Comparison of ENCODE assay signal across 9 mouse cellular contexts in the genomic region with DNA sequence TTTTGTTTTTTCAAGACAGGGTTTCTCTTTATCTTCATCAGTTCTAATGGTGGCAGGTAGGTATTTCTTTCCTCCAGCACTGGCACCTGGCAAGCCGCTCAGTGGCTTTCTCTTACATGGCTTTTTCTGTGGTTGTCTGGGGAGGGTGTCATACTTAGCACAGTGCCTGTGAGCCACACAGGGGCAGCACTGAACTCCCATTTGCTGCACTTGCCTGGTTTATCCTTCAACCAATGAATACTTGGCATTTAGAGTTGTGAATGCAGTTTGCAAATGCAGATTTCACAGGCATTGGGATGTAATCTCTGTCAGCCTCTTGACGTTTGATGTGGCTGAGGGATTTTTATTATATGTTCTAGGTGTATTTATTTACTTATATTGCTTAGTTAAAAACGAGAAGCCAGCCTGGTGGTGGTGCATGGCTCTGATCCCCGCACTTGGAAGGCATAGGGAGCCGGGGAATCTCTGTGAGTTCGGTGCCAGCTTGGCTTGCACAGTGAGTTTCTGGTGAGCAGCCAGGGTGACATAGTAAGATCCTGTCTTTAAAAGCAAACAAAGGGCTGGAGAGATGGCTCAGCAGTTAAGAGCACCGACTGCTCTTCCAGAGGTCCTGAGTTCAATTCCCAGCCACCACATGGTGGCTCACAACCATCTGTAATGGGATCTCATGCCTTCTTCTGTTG. TPM values are rescaled to one million over a fixed set of nuclear protein-coding genes. Genes with fewer than 3 reads are reported as not detected.
DNase-seq lines count a peak whose midpoint lies in the region; ATAC-seq and TF ChIP-seq lines count a peak whose summit lies in the region.
"Had no signal": no experiment of that assay in that cellular context is flagged by ENCODE, and none has a peak within 500 bp of the region (broad histone marks: within the 10 kb centered on the region; RNA-seq: fewer than 3 reads in every experiment).

No protein-coding gene starts in this region.

- H3K9me3 ChIP-seq in CH12.LX (replicated peaks; ENCODE audit: low read length) = peaks cover 4% of the 10 kb centered on the region

- peak in 1 of 2 experiments; percentile 45; a peak in 2 of 4 replicates for TF ChIP-seq CTCF in CH12.LX (conservative IDR thresholded peaks at IDR 0.05 in 1 of 2, IDR thresholded peaks at IDR 0.05 in 1 of 2; ENCODE audit: low read depth in 2 of 2, low read length in 2 of 2)

- TF ChIP-seq RAD21 in CH12.LX (IDR thresholded peaks at IDR 0.05; ENCODE audit: low read depth, low read length) = peak; percentile 16

- peaks cover 6% of the 10 kb centered on the region; the same call in 1 of the 2 replicates for H3K79me2 ChIP-seq in CH12.LX (replicated peaks; ENCODE audit: control insufficient read depth, extremely low read depth, insufficient read depth, poor library complexity, severe bottlenecking)

- no peak overlapping the region for H3K4me3 ChIP-seq in CH12.LX (replicated peaks in 1 of 3; ENCODE audit: low read depth in 2 of 3, low read length in 2 of 3, poor library complexity in 1 of 3)

- in situ Hi-C loops in CH12.LX (cut with MboI; ENCODE audit: low pct_ligation_motif_present, low pct_unique_long_range_greater_than_20kb, low sequenced_read_pairs) = no loop called here

- H3K27ac ChIP-seq in CH12.LX (ENCODE audit: insufficient read depth, low read depth) = no peak overlapping the region

- no peaks in the 10 kb centered on the region for H3K27me3 ChIP-seq in CH12.LX (replicated peaks)

- H3K4me1 ChIP-seq in CH12.LX (ENCODE audit: control insufficient read depth in 1 of 2, insufficient read depth in 2 of 2) = peaks cover 20 to 63% of the 10 kb centered on the region in 2 experiments

- TF ChIP-seq POLR2A in CH12.LX (IDR thresholded peaks at IDR 0.05; ENCODE audit: low read depth, low read length) = no peak

- DNase-seq in layer of hippocampus, adult 9-11 months = peak; percentile 69
- no peak for DNase-seq in layer of hippocampus, adult 9-10 months (ENCODE audit: low spot score)
- DNase-seq in CH12.LX (ENCODE audit: extremely low read depth) = no peak
- peak; percentile 43 for DNase-seq in T-cell, adult 2 months (ENCODE audit: low spot score)
- DNase-seq in ovary, postnatal 14 days (ENCODE audit: low spot score) = no peak
- no peak for DNase-seq in ovary, postnatal 10 days (ENCODE audit: low spot score)
- DNase-seq in adrenal gland, adult (ENCODE audit: inconsistent age in 2 of 2, low spot score in 1 of 2) = no peak

- no peak for TF ChIP-seq EP300 in CH12.LX (IDR thresholded peaks at IDR 0.05; ENCODE audit: low read length)

- no peak overlapping the region for H3K4me2 ChIP-seq in CH12.LX (ENCODE audit: insufficient read depth, low read depth, poor library complexity, severe bottlenecking)

- peak; percentile 19 to 38; a peak in 1 of 4 replicates for ATAC-seq in hematopoietic stem cell, adult 5-6 weeks (replicated peaks in 1 of 2; ENCODE audit: insufficient read depth in 1 of 2, low FRiP score in 2 of 2, low TSS enrichment in 1 of 2, low read depth in 1 of 2, poor library complexity in 2 of 2, severe bottlenecking in 2 of 2)

- no peak overlapping the region for H3K9ac ChIP-seq in CH12.LX (ENCODE audit: insufficient read depth, low read depth)

- dilution Hi-C loops in CH12.LX (cut with MboI; ENCODE audit: extremely low pct_ligation_motif_present, extremely low pct_unique_long_range_greater_than_20kb, low sequenced_read_pairs) = no loop called here

- peaks cover 4 to 43% of the 10 kb centered on the region in 2 experiments for H3K36me3 ChIP-seq in CH12.LX (replicated peaks in 1 of 2; ENCODE audit: control insufficient read depth in 1 of 2, insufficient read depth in 1 of 2, low read length in 1 of 2)

TF ChIP-seq in CH12.LX, 34 proteins besides CTCF, POLR2A, EP300 and RAD21:
- peak; percentile 25 for TF ChIP-seq SMC3 (IDR thresholded peaks at IDR 0.05; ENCODE audit: low read depth, low read length)
- TF ChIP-seq ZMIZ1 (IDR thresholded peaks at IDR 0.05; ENCODE audit: low read depth, low read length) = no peak

RNA-seq across cellular contexts. Expression of a gene that starts 6.6 kb away (rescaled TPM):
- total RNA-seq in CH12.LX (2012; rRNA removed) (55.1 and 61.6 TPM in 2 replicates), CH12.LX (2014; rRNA removed) (29.0 TPM in 2 replicates)
- polyA plus RNA-seq in CH12.LX (2012; ENCODE audit: insufficient read length, low read depth) = 71.1 and 83.3 TPM in 2 replicates
- 66.4 and 72.7 TPM in 2 replicates for total RNA-seq in hematopoietic stem cell, adult 5-6 weeks (2017)

RNA-seq across cellular contexts. Expression of a gene that starts 25.8 kb away (rescaled TPM):
- not detected in 2 replicates for total RNA-seq in CH12.LX (2012; rRNA removed)
- not detected in 2 replicates for total RNA-seq in CH12.LX (2014; rRNA removed)
- polyA plus RNA-seq in CH12.LX (2012; ENCODE audit: insufficient read length, low read depth) = not detected in 2 replicates
- not detected in 2 replicates for total RNA-seq in hematopoietic stem cell, adult 5-6 weeks (2017)
- polyA plus RNA-seq: liver, embryonic 16.5 days had no signal

RNA-seq across cellular contexts. Expression of a gene that starts 32.3 kb away (rescaled TPM):
- total RNA-seq in CH12.LX (2012; rRNA removed) (0.04 and 0.25 TPM in 2 replicates), CH12.LX (2014; rRNA removed) (not detected in 2 replicates)
- polyA plus RNA-seq in CH12.LX (2012; ENCODE audit: insufficient read length, low read depth) = 0.08 TPM in 1 of 2 replicates, not detected in the other
- 0.89 and 1.6 TPM in 2 replicates for total RNA-seq in hematopoietic stem cell, adult 5-6 weeks (2017)

Comparison
In these comparisons a context has a peak if more than half of its experiments do, and no peak if none do; other contexts are left out.
1. DNase-seq: peak in layer of hippocampus, adult 9-11 months (single experiment) and T-cell, adult 2 months (single experiment); none in layer of hippocampus, adult 9-10 months (single experiment), CH12.LX (single experiment), ovary, postnatal 14 days (single experiment), ovary, postnatal 10 days (single experiment) and adrenal gland, adult (0 of 2).